Mouse (Mus musculus) natural killer cell, adult 2 months (primary cell): ENCODE results near the gene Mrps2.
"Not testable (repeated sequence)": the region's sequence is repeated elsewhere in the genome, so short reads cannot be mapped to it uniquely, and the experiment has no call there.

Experiments used
- DNase-seq, 2 experiments: peaks; one replicate each; pipeline ENCODE4 v3.0.0; 2022; ENCODE audit warnings: low spot score in 2 of 2

Gene Mrps2

DNA sequence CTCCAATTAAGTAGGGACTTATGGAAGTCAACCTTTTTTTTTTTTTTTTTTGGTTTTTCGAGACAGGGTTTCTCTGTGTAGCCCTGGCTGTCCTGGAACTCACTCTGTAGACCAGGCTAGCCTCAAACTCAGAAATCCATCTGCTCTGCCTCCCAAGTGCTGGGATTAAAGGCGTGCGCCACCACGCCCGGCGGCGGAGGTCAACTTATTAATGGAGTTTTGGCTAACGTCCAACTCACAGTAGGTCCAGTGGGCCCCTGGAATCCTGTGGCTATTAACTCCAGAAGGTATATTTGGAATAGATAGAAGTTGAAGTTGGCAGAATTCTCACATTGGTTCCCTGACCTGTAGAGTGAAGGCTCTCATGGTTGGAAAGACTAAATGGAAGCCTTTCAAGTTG is 4.1 kb downstream of the Mrps2 start:
- DNase-seq: not testable (repeated sequence)

DNA sequence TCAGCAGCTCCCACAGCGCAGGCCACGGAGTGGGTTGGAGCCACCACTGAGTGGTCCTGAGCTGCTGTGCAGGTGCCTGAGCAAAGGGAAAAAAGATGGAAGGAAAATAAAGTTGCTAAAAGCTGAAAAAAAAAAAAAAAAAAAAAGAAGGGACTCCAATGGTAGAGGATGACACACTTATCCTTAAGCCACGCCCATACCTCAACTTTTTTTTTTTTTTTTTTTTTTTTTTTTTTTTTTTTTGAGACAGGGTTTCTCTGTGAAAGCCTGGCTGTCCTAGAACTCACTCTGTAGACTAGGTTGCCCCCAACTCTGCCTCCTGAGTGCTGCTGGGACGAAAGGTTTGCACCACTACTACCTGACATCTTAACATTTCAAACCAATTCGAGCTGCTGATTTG is 10.1 kb downstream of the Mrps2 start:
- not testable (repeated sequence) for DNase-seq

DNA sequence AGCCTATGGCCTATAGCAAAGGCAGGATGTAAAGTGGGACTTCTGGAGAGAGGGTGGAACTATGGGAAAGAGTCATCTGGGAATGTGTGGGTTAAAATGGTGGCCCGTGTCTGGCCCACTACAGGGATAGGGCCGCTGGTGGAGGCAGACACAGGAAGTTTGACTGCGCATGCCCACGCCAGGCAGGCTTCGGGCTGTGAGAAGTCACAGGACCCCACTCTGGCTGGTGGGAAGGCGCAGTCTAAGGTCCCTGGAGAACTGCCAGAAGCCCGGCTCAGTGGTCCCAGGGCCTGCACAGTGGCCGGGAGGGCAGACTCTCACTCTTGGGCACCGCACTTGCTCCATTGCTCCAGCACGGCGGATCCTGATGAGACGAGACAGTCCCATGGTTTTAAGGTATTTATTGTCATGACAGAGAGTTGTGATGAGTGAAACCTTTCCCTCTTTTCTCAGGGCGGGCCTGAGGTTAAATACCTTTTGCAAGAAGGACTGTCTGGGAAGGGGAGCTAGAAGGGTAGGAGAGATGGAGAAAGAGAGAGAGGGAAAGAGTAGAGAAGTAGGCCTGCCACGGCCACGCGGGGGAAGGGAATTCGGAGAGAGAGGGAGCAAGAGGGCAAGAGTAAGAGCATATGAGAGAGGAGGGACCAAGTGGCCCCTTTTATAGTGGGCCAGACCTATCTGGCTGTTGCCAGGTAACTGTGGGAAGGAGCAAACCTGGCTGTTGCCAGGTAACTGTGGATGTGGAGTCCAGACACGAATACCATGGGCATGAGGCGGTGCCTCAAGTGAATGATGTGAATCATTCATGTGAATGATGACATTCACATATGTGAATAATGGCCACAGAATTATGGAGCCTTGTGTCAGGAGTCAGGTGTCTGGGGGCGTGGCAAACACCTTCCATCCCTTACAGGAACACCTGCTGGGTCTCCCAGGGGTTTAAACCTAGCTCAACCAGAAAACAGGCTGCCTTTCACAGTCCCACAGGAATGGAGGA is 11.6 kb downstream of the Mrps2 start:
- DNase-seq: no peak

DNA sequence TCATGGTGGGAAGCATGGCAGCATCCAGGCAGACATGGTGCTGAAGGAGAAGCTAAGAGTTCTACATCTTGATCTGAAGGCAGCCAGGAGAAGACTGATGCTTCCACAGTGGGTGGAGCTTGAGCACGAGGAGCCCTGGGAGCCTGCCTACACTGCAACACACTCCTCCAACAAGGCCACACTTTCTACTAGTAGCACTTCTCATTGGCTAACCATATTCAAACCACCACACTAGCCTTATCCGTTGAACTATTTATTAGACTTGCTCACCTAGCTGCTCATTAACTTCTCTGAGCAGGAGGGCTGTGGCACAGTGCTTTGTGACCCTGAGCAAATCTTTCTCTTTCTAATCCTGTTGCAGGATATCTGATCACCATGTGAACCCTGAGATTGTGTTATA is 16.0 kb downstream of the Mrps2 start:
- no peak for DNase-seq

DNA sequence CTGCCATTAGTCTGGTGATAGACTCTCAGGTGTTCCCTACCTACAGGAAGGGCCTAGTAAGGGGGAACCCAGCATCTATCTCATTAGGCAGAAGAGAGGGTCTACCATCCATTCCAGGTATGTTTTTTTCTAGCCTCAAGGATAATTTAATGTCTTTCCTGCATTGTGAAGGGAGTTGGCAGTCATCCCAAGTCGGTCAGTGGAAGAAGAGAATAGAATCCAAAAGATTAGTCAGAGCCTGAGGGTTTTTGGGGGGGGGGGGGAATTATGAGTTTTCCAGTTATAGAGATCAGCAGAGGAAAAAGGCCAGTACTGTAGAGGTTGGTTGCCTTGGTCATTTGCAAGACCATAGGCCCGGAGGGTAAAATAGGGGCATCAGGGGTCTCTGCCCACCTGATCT is 26.7 kb downstream of the Mrps2 start:
- no peak for DNase-seq

DNA sequence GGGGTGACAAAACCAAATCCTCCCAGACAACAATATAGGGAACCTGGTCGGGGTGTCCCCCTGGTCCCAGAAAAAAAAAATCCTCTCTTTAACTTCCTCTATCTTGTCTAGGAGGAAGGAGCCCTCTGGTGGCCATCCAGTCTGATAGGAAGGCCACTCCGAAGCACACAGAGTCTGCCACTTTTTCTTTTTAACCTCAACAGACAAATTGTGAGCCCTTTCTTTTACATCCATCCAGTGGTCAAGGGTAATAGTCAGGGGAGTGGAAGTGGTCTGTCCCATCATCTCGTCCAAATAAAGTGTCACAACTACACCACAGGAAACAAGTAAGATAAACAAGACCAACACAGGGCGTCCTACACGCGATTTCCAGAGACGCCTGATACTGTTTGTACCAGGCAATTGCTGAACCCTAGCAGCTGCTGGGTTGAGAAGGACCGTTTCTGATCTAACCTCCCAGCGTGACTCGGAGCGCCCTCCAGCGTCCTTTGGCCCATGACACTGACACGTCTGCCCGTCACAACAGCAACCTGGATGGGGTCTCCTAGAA is 27.4 kb downstream of the Mrps2 start:
- peak; percentile 31 to 55 for DNase-seq

DNA sequence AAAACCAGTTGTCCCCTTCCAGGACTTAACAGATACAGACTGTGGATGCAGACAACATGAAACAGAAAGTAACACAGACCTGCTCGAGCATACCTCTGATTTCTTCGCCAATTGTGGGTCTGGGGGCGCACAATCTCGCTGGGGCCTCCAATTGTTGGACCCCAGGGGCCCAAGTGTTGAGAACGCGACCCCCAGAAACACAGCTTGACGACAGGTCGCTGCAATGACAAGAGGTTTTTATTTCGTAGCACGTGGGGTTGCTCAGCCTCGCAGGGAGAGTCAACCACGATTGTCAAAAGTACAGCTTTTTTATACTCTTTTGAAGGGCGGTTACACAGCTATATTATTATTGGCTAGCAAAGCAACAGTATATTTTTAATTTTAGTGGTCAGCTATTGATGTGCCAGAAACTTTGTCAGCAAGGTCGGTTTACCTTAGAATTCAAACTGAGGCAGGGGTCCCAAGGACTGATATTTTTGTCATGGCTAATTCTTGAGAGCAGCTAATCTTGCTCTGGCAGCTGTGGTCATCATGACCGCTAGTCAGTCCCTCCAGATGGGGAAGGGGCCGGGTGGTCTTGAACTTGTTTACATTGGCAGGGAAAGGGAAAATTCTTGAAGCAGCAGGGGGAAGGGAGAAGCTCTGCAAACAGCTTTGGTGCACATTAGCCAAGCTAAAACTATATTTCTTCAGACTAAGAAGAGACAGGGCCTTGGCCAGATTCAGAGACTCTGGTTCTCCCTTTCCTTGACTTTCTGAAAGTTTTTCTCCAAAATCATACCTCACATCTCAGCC is 28.1 kb downstream of the Mrps2 start:
- no peak for DNase-seq

DNA sequence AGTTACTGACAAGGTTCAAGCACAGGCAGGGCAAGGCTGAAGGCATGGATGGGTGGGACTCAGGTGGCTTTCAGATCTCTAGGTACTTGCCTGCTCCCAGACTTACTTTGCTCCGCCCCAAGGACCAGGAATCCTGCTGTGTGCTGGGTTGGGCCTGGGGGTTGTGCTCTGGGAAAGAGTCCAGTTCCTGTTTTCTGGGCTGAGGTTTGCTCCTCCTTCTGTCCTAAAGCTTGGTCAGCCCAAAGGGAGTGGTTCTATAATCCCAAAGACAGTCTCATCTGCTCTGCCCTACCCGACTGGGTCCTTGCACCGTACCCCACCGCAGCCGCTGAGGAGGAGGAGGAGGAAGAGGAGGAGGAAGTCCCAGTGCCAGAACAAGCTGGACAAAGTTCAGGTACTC is 28.8 kb downstream of the Mrps2 start, which contains the start of gene Gbgt1:
Gbgt1 (plus strand) TSS at position 221 of the 400 bp plus-strand sequence.
- DNase-seq: no peak

DNA sequence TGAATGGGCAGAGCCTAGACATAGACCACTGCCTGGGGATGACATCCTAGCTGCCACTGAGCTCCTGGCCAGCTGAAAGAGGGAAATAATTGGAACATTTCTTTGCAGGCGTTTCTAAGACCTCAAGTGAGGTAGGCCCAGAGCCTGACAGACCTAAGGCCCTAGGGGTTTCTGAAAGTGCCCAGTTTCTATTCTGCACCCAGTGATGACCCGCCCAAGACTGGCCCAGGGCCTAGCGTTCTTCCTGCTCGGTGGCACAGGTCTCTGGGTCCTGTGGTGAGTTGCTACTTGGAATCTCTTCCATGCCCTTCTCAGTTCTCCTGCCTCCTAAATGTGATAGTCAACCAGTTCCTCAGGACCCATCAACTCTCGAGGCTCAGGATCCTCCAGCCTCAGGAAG is 29.7 kb downstream of the Mrps2 start:
- DNase-seq: no peak

DNA sequence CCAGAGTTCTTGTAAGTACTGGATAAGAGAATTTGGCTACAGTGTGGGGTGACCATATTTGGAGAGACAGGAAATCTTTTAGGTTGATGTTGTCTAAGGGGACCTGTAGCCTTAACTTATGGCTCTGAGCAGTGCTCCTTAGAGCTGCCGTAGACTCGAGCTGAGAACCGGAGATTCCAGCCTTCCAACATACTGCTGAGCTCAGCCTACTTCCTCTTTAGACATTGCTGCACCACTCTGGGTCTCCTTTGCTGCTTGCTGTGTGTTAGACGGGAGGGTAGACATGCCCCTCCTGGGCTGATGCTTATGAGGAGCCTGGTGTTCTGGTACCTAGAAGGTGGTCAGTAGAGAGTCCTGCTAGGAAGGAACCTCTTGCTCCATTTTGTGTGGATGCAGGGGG is 30.6 kb downstream of the Mrps2 start:
- no peak for DNase-seq

DNA sequence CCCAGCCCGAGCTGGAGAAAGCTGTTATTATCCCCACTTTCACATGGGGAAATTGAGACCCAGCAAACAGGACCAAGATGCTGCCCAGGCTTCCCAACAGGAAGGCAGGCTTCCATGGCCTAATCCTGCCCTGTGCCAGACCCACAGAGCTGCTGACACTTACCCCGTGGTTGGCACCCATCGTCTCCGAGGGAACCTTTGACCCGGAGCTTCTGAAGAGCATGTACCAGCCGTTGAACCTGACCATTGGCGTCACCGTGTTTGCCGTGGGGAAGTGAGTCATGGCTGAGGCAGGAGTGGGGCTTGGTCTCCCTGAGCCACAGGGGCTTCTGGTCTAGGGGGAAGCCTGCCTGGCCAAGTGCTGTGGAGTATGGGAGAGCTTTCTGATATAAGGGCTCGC is 35.1 kb downstream of the Mrps2 start:
- no peak for DNase-seq

DNA sequence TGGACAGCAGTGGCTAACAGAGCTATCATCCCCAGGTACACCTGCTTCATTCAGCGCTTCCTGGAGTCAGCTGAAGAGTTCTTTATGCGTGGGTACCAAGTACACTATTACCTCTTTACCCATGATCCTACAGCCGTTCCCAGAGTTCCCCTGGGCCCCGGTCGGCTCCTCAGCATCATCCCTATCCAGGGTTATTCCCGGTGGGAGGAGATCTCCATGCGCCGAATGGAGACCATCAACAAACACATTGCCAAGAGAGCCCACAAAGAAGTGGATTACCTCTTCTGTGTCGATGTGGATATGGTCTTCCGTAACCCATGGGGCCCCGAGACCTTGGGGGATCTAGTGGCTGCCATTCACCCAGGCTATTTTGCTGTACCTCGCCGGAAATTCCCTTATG is 36.8 kb downstream of the Mrps2 start:
- no peak for DNase-seq

DNA sequence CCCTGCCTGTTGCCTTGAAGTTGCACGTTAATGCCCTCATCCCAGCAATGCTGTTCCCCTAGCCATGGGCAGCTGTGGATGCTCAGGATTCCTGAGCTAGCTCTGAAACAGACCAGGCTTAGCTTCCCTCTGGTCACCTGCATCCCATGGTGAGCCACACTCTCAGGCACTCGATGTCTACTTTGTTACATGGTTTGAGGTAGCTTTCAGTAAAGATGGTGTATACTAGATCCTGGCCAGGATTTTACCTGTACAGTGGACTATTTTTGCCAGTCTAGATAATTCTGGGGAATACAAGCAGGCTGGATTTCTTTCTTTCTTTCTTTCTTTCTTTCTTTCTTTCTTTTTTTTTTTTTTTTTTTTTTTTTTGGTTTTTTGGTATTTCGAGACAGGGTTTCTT is 37.9 kb downstream of the Mrps2 start, which contains the start of gene Gm10134:
Gm10134 (plus strand) TSS at position 301 of the 400 bp plus-strand sequence.
- DNase-seq: no peak

DNA sequence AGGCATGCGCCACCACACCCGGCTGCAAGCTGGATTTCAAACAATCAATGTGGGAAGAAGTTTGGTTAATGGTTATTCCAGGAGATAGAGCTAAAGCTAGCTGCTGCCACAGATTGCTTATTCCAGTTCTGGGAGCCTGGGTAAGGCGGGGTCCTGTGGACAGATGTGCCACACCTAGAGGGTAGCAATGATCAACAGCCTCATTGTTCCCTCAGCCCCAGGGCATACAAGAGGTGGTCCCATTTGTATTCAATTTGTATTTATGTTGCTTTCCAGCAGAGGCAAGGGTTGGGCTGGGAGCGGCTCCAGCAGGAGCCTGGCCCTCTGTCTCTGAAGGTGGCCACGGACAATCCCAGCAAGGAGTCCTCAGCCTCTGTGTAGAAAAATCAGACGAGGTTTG is 38.4 kb downstream of the Mrps2 start:
- no peak for DNase-seq

DNA sequence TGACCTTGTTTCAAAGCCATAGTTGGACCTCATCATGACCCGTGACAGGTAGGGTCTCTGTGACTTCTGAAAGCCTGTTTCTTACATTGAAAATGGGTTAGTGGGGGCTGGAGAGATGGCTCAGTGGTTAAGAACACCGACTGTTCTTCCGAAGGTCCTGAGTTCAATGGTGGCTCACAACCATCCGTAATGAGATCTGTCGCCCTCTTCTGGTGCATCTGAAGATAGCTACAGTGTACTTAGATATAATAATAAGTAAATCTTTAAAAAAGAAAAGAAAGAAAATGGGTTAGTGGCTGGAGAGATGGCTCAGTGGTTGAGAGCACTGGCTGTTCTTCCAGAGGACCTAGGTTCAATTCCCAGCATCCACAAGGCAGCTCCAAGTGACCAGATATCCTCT is 43.7 kb downstream of the Mrps2 start:
- not testable (repeated sequence) for DNase-seq

DNA sequence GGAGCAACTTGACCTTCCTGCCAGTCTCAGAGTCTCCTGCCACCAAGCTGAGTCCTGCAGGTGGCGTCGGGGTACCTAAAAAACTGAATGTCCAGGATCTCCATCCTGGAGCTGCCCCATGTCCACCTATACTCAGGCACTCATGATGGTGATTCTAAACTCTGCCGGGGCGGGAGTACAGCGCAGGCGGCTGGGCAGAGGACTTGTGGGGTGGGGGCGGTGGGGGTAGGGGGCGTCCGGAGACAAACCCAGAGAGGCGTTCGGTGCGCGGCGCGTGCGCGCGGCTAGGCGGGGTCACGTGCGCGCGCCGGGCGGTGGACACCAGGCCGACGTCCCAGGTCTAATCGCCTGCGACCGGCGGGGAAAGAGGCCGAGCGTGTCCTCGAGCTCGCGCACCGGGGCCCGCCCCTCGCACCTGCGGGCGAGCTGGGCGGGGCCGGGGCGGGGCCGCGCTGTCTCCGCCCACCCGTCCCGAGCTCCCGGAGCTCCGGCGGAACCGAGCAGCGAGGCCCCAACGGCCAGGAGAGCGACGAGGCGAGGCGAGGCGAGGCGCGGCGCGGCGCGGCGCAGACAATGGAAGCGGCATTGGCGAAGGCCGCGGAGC is 45.0 kb downstream of the Mrps2 start, which contains the start of gene Ralgds:
Ralgds (plus strand) TSS at position 328 of the 604 bp plus-strand sequence.
- peak in 1 of 2 experiments; percentile 43 for DNase-seq

DNA sequence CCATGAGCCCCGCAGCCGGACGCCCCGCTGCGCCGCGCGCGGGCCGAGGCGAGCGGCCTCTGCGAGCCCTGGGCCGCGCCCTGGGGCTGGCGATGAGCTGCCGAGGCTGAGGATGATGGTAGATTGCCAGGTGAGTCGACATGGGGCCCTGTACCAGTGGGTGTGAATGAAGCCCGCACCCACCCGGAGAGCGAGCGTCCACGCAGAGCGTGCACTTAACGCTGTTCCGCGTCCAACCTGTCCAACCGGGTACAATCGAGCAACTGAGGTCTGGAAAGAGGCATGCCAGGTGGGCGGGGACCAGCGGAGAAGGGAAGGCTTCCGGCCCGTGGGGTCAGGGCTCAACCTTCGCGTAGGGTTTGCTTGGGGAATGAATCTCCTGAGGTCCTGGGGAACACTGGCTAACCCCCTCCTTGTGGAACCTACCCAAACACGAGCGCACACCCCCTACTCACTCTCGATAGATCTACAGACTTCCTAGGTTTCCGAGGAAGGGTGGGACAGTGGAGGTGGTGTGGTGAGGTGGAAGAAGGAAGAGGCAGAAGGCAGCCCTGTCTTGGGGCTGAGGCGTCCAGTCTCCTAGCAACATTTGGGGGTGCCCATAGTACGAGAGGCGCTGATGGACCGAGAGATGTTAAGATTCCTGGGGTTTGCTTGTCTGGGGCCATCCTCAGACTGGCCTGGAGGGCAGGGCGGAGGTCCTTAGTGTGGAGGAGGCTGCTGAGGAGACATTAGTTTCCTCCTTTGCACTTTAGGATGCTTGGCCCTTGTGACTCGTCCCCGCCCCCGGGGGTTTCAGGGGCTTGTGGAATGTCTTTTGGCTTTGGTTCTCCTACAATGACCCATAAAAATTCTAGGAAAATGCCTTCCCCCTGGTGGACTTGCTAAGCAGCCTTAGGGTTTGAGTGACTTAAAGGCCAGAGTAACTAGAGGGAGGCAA is 45.8 kb downstream of the Mrps2 start:
- DNase-seq: peak in 1 of 2 experiments; percentile 26

DNA sequence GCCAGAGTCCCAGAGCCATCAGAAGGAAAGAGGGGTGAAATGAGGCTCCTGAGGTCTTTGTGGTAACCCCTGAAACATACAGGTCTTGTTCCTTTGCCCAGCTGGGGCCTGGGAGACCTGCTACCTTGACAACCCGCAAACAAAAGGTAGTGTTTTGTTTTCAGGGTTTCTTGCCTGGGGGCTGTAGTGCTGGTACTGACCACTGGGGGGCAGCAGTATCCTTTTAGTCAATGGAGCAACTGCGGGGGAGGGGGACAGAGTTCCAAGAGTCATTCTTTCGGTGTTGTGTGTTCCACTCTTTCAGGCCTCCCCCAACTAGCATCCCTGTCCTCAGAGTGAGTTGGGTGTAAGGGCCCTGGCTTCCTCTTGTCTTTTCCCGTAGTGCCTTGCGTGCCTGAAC is 46.6 kb downstream of the Mrps2 start:
- peak; percentile 91 to 95 for DNase-seq

DNA sequence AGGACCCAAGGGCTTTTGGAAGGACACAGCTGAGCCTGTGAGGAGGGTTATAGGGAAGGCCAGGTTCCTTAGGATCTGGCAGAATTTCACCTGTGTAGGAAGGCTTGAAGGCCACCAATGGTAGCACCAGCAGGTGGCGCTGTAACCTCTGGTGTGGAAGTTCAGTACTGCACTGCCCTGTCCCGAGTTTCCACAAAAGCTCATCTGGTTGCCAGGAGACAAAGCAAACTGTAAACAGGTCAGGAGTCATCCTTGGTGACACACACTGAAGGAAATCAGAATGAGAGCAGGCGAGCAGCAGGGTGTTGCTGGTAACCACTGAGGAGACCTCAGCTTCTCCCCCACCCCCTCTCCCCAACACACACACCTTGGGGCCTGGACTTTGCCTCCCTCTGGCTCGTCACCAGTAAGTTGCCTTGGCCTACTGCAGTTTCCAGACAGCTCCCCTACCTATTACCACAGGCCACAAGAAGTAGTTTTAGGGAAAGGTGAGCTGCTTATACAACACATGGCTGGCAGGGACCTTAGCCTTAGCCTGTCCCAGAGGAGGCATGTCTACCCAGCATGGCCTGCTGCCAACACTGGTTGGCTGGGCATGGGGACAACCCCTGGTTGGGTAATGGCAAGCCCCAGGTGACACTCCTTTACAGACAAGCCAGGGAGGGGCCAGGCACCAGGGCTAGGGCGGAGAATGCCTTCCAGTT is 49.5 kb downstream of the Mrps2 start:
- peak; percentile 90 to 91 for DNase-seq

DNA sequence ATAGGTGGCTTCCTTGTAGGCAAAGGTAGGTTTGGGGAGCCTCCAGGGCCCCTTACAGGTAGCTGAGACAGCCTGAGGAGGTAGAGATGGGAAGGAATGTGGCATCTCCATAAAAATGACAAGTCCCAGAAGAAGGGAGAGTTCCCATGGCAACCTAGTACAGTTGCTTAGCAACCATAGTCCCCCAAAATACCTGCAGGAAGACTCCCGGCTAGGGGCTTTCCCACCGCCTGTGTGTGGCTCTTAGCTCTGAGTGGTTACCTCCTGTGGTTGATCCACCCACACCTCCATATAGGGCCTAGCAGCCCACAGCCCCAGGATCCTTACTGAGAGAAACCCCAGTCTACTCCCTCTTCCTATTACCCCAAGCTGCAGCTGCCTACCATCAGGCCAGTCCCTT is 50.4 kb downstream of the Mrps2 start:
- peak; percentile 70 to 73 for DNase-seq
